Mouse (Mus musculus): ENCODE measurements around the gene Ppm1a. TPM values are rescaled to one million over a fixed set of nuclear protein-coding genes. Genes with fewer than 3 reads are reported as not detected.

Ppm1a gene
- polyA plus RNA-seq, 1 experiment from 2014 or later = 71.3 TPM

DNA sequence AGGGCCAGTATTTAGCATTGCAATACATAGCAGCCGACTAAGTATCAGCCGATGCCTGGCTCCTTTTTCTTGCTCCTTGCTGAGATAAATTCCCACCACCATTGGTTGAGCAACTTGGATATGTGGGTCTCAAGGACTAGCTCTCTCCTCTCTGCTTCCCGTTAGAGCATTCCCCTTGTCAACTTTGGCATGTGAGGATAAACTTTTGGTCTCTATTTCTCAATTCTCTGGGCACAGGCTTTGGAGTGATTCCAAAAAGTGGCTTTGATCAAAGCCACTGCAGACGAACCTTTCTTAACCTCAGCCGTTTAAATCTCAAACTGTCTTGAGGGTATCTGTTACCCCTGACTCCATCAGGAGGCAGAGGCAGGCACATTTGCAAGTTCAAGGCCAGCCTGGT, 29.6 kb upstream of the Ppm1a start:
- Histone ChIP-seq H3K9me3 (ENCODE audit: control insufficient read depth, low read length) (no peaks in the 10 kb centered on the region), H3K4me3 (ENCODE audit: low read depth, low read length) (no peak overlapping the region), H3K4me1 (ENCODE audit: control insufficient read depth, insufficient read depth, low read length) (no peaks in the 10 kb centered on the region), H3K36me3 (ENCODE audit: control insufficient read depth, insufficient read depth, low read length) (no peaks in the 10 kb centered on the region), H3K9ac (ENCODE audit: low read length) (no peak overlapping the region), H3K27ac (ENCODE audit: low read depth, low read length) (no peak overlapping the region), H3K27me3 (ENCODE audit: control insufficient read depth, insufficient read depth, low read length) (no peaks in the 10 kb centered on the region), H3K4me2 (ENCODE audit: low read depth) (no peak overlapping the region)
- ATAC-seq (ENCODE audit: insufficient read depth, low FRiP score, low TSS enrichment) (no peak), DNase-seq (ENCODE audit: low spot score) (no peak)
- WGBS = 84% methylated on average over 5 of the region's 5 CpGs

GRCm38 (mm10) chr12:72734112-72734511, 23.1 kb upstream of the Ppm1a start:
- Histone ChIP-seq H3K9ac (ENCODE audit: low read length) (no peak overlapping the region), H3K27ac (ENCODE audit: low read depth, low read length) (no peak overlapping the region), H3K4me1 (ENCODE audit: control insufficient read depth, insufficient read depth, low read length) (no peaks in the 10 kb centered on the region), H3K4me3 (ENCODE audit: low read depth, low read length) (no peak overlapping the region), H3K36me3 (ENCODE audit: control insufficient read depth, insufficient read depth, low read length) (no peaks in the 10 kb centered on the region), H3K9me3 (ENCODE audit: control insufficient read depth, low read length) (no peaks in the 10 kb centered on the region), H3K27me3 (ENCODE audit: control insufficient read depth, insufficient read depth, low read length) (no peaks in the 10 kb centered on the region), H3K4me2 (ENCODE audit: low read depth) (no peak overlapping the region)
- DNase-seq (ENCODE audit: low spot score) (no peak), ATAC-seq (ENCODE audit: insufficient read depth, low FRiP score, low TSS enrichment) (no peak)
- 33% methylated on average over 2 of the region's 2 CpGs for WGBS

GRCm38 (mm10) chr12:72741176-72741575, 16.1 kb upstream of the Ppm1a start:
- no peak for ATAC-seq (ENCODE audit: insufficient read depth, low FRiP score, low TSS enrichment)
- DNase-seq (ENCODE audit: low spot score) = no peak
- Histone ChIP-seq H3K4me1 (ENCODE audit: control insufficient read depth, insufficient read depth, low read length) (no peaks in the 10 kb centered on the region), H3K9ac (ENCODE audit: low read length) (no peak overlapping the region), H3K27ac (ENCODE audit: low read depth, low read length) (no peak overlapping the region), H3K36me3 (ENCODE audit: control insufficient read depth, insufficient read depth, low read length) (no peaks in the 10 kb centered on the region), H3K27me3 (ENCODE audit: control insufficient read depth, insufficient read depth, low read length) (no peaks in the 10 kb centered on the region), H3K9me3 (ENCODE audit: control insufficient read depth, low read length) (no peaks in the 10 kb centered on the region), H3K4me2 (ENCODE audit: low read depth) (no peak overlapping the region), H3K4me3 (ENCODE audit: low read depth, low read length) (no peak overlapping the region)
- WGBS = 67% methylated on average over 6 of the region's 6 CpGs

DNA sequence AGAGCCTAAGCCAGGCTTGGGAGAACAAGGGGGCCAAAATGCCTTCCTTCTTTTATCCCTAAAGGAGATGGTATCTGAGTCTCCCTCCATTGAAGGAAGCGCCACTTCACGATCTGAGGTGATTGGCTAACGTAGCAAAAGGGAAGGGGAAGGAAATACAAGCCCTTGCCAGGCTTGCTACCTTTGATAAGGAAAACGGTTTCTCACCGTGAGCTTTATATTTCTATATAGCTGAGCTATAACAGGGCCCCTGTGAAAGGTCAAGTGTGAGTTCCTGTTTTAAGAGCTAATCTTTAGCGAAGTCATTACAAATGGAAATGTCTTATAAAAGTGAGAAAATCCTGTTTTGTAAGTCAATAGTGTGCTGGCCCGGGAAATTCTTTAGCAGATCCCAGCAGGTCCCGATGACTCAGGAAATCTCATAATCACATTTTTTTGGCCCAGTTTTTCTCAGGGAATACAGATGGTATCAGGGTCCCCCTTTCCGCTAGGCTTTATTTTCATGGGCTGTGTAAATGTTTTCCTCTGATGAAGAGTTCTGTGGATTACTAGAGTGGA, 12.4 kb upstream of the Ppm1a start:
- Histone ChIP-seq H3K9ac (ENCODE audit: low read length) (no peak overlapping the region), H3K27me3 (ENCODE audit: control insufficient read depth, insufficient read depth, low read length) (no peaks in the 10 kb centered on the region), H3K36me3 (ENCODE audit: control insufficient read depth, insufficient read depth, low read length) (no peaks in the 10 kb centered on the region), H3K4me3 (ENCODE audit: low read depth, low read length) (no peak overlapping the region), H3K4me2 (ENCODE audit: low read depth) (no peak overlapping the region), H3K27ac (ENCODE audit: low read depth, low read length) (no peak overlapping the region), H3K9me3 (ENCODE audit: control insufficient read depth, low read length) (no peaks in the 10 kb centered on the region), H3K4me1 (ENCODE audit: control insufficient read depth, insufficient read depth, low read length) (no peaks in the 10 kb centered on the region)
- ATAC-seq (ENCODE audit: insufficient read depth, low FRiP score, low TSS enrichment) (no peak), DNase-seq (ENCODE audit: low spot score) (no peak)
- WGBS = 64% methylated on average over 9 of the region's 9 CpGs

- DNase-seq (ENCODE audit: low spot score) (no peak), ATAC-seq (ENCODE audit: insufficient read depth, low FRiP score, low TSS enrichment) (no peak)
- H3K4me3 ChIP-seq (ENCODE audit: low read depth, low read length) = no peak overlapping the region
- 56% methylated on average over 14 of the region's 14 CpGs for WGBS
- no peaks in the 10 kb centered on the region for H3K4me1 ChIP-seq (ENCODE audit: control insufficient read depth, insufficient read depth, low read length)
- H3K4me2 ChIP-seq (ENCODE audit: low read depth) = no peak overlapping the region
- no peak overlapping the region for H3K9ac ChIP-seq (ENCODE audit: low read length)
- no peak overlapping the region for H3K27ac ChIP-seq (ENCODE audit: low read depth, low read length)
- no peaks in the 10 kb centered on the region for H3K9me3 ChIP-seq (ENCODE audit: control insufficient read depth, low read length)
- H3K36me3 ChIP-seq (ENCODE audit: control insufficient read depth, insufficient read depth, low read length) = no peaks in the 10 kb centered on the region
- no peaks in the 10 kb centered on the region for H3K27me3 ChIP-seq (ENCODE audit: control insufficient read depth, insufficient read depth, low read length)
Measured at GRCm38 (mm10) chr12:72745486-72745885, 11.8 kb upstream of the Ppm1a start.

GRCm38 (mm10) chr12:72748341-72748740, 8.9 kb upstream of the Ppm1a start:
- H3K27ac ChIP-seq (ENCODE audit: low read depth, low read length) = no peak overlapping the region
- no peaks in the 10 kb centered on the region for H3K36me3 ChIP-seq (ENCODE audit: control insufficient read depth, insufficient read depth, low read length)
- H3K9me3 ChIP-seq (ENCODE audit: control insufficient read depth, low read length) = no peaks in the 10 kb centered on the region
- ATAC-seq (ENCODE audit: insufficient read depth, low FRiP score, low TSS enrichment) = no peak
- H3K4me2 ChIP-seq (ENCODE audit: low read depth) = no peak overlapping the region
- no peak overlapping the region for H3K9ac ChIP-seq (ENCODE audit: low read length)
- no peaks in the 10 kb centered on the region for H3K27me3 ChIP-seq (ENCODE audit: control insufficient read depth, insufficient read depth, low read length)
- no peaks in the 10 kb centered on the region for H3K4me1 ChIP-seq (ENCODE audit: control insufficient read depth, insufficient read depth, low read length)
- no peak for DNase-seq (ENCODE audit: low spot score)
- WGBS = 65% methylated on average over 4 of the region's 4 CpGs
- no peak overlapping the region for H3K4me3 ChIP-seq (ENCODE audit: low read depth, low read length)

GRCm38 (mm10) chr12:72748841-72749240, 8.4 kb upstream of the Ppm1a start:
- ATAC-seq (ENCODE audit: insufficient read depth, low FRiP score, low TSS enrichment) = no peak

DNA sequence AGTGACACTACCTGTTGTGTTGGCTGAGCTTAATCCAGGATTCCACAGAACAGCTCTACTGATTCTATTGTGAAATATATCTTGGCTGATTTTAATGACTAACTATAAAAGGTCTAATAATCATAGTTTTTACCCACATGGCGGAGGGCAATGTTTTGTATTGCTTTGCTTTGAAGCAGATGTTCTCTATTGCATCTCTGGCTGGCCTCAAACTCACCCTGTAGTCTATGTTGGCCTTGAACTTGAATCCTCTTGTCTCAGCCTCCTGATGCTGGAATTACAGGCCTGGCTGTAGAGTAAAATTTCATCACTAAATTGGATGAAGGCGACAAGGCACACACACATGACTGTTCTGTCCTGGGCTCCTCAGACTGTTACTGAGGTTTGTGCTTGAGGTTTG, 7.8 kb upstream of the Ppm1a start:
- no peak overlapping the region for H3K9ac ChIP-seq (ENCODE audit: low read length)
- no peak overlapping the region for H3K4me3 ChIP-seq (ENCODE audit: low read depth, low read length)
- no peak for DNase-seq (ENCODE audit: low spot score)
- H3K36me3 ChIP-seq (ENCODE audit: control insufficient read depth, insufficient read depth, low read length) = no peaks in the 10 kb centered on the region
- H3K4me1 ChIP-seq (ENCODE audit: control insufficient read depth, insufficient read depth, low read length) = no peaks in the 10 kb centered on the region
- no peak overlapping the region for H3K4me2 ChIP-seq (ENCODE audit: low read depth)
- WGBS = 89% methylated on average over 2 of the region's 2 CpGs
- no peak overlapping the region for H3K27ac ChIP-seq (ENCODE audit: low read depth, low read length)
- ATAC-seq (ENCODE audit: insufficient read depth, low FRiP score, low TSS enrichment) = no peak
- H3K27me3 ChIP-seq (ENCODE audit: control insufficient read depth, insufficient read depth, low read length) = no peaks in the 10 kb centered on the region
- H3K9me3 ChIP-seq (ENCODE audit: control insufficient read depth, low read length) = no peaks in the 10 kb centered on the region

More at GRCm38 (mm10) chr12:72748841-72749240, 8.4 kb upstream of the Ppm1a start:
- Histone ChIP-seq H3K27me3 (ENCODE audit: control insufficient read depth, insufficient read depth, low read length) (no peaks in the 10 kb centered on the region), H3K4me1 (ENCODE audit: control insufficient read depth, insufficient read depth, low read length) (no peaks in the 10 kb centered on the region), H3K27ac (ENCODE audit: low read depth, low read length) (no peak overlapping the region), H3K9me3 (ENCODE audit: control insufficient read depth, low read length) (no peaks in the 10 kb centered on the region), H3K36me3 (ENCODE audit: control insufficient read depth, insufficient read depth, low read length) (no peaks in the 10 kb centered on the region), H3K4me3 (ENCODE audit: low read depth, low read length) (no peak overlapping the region), H3K9ac (ENCODE audit: low read length) (no peak overlapping the region), H3K4me2 (ENCODE audit: low read depth) (no peak overlapping the region)
- DNase-seq (ENCODE audit: low spot score) = no peak
- WGBS = 92% methylated on average over 4 of the region's 4 CpGs

DNA sequence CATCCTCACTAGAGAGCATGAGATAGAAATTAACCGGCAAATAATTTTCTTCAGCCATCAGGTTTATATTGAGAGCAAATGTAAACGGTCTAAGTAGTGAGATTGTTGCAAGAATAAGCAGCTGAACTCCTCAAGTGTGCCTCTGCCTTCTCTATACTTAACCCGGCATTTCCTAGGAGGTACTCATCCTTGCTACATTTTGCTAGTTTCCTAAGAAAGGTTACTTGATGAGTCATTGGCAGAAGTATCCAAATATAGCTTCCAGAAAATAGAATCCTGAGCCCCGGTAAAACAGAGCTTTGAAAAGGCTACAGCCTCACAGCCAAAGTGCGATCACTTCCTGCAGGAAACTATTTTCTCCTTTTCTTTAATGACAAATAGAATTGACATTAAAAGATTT, 7.2 kb upstream of the Ppm1a start:
- ATAC-seq (ENCODE audit: insufficient read depth, low FRiP score, low TSS enrichment) (no peak), DNase-seq (ENCODE audit: low spot score) (no peak)

More for the DNA sequence above, 7.2 kb upstream of the Ppm1a start:
- 87% methylated on average over 5 of the region's 5 CpGs for WGBS
- H3K9me3 ChIP-seq (ENCODE audit: control insufficient read depth, low read length) = no peaks in the 10 kb centered on the region
- no peak overlapping the region for H3K9ac ChIP-seq (ENCODE audit: low read length)
- no peak overlapping the region for H3K27ac ChIP-seq (ENCODE audit: low read depth, low read length)
- no peak overlapping the region for H3K4me2 ChIP-seq (ENCODE audit: low read depth)
- no peaks in the 10 kb centered on the region for H3K27me3 ChIP-seq (ENCODE audit: control insufficient read depth, insufficient read depth, low read length)
- H3K4me3 ChIP-seq (ENCODE audit: low read depth, low read length) = no peak overlapping the region
- H3K36me3 ChIP-seq (ENCODE audit: control insufficient read depth, insufficient read depth, low read length) = no peaks in the 10 kb centered on the region
- H3K4me1 ChIP-seq (ENCODE audit: control insufficient read depth, insufficient read depth, low read length) = no peaks in the 10 kb centered on the region
